Mouse (Mus musculus) intestine, embryonic 15.5 days (tissue): ENCODE data around the gene Pih1d3. TPM values are rescaled to one million over a fixed set of nuclear protein-coding genes. Genes with fewer than 3 reads are reported as not detected.

Experiments used
- ATAC-seq: fragments of 200-750 bp; cut with Nextera tagmentation; 2 replicates; pipeline ENCODE4 v1.8.0; 2017; ENCODE audit warnings: moderate TSS enrichment, moderate library complexity
- H3K27ac ChIP-seq: fragments of 300-500 bp; sonication (generic); 2 replicates; pipeline ENCODE4 v1.5.1; 2015; ENCODE audit warnings: mild to moderate bottlenecking, inconsistent platforms
- H3K27me3 ChIP-seq: fragments of 300-500 bp; sonication (generic); replicated peaks from 2 replicates; pipeline ENCODE4 v1.6.1; 2015; ENCODE audit warnings: inconsistent platforms
- H3K36me3 ChIP-seq: fragments of 300-500 bp; sonication (generic); 2 replicates; pipeline ENCODE4 v1.6.1; 2015; ENCODE audit warnings: inconsistent platforms
- H3K4me1 ChIP-seq: fragments of 300-500 bp; sonication (generic); replicated peaks from 2 replicates; pipeline ENCODE4 v1.6.1; 2015; ENCODE audit warnings: inconsistent platforms
- H3K4me2 ChIP-seq: fragments of 300-500 bp; sonication (generic); replicated peaks from 2 replicates; pipeline ENCODE4 v1.6.1; 2015; ENCODE audit warnings: mild to moderate bottlenecking, inconsistent platforms
- H3K4me3 ChIP-seq: fragments of 300-500 bp; sonication (generic); replicated peaks from 2 replicates; pipeline ENCODE4 v1.5.1; 2015; ENCODE audit warnings: inconsistent platforms
- H3K9ac ChIP-seq: fragments of 300-500 bp; sonication (generic); 2 replicates; pipeline ENCODE4 v1.6.1; 2015; ENCODE audit warnings: inconsistent platforms
- H3K9me3 ChIP-seq: fragments of 300-500 bp; sonication (generic); 2 replicates; pipeline ENCODE4 v1.6.1; 2016; ENCODE audit warnings: inconsistent platforms
- WGBS: fragments of 180-500 bp; shearing (Covaris S2); methylation state at CpG from one replicate; pipeline ENCODE4 v1.1.7; 2015; 5-methylcytosine and 5-hydroxymethylcytosine counted together
- polyA plus RNA-seq: library from polyadenylated mRNA; unstranded; fragments of >200 nt; fragmentation: Nextera tagmentation; extraction: Ambion mirVana; gene quantifications from 2 replicates; pipeline ENCODE4 v1.2.1, GENCODE M21; 2015

Gene Pih1d3
- polyA plus RNA-seq, 1 experiment from 2014 or later: not detected

- Histone ChIP-seq H3K9ac (no peak overlapping the region), H3K9me3 (no peaks in the 10 kb centered on the region), H3K36me3 (no peaks in the 10 kb centered on the region), H3K4me2 (no peak overlapping the region), H3K4me1 (no peaks in the 10 kb centered on the region), H3K27me3 (no peaks in the 10 kb centered on the region), H3K27ac (no peak overlapping the region), H3K4me3 (no peak overlapping the region)
- no peak for ATAC-seq
Observed at GRCm38 (mm10) chr1:31233319-31234036, 10.8 kb downstream of the Pih1d3 start.

GRCm38 (mm10) chr1:31260218-31260923, 37.7 kb downstream of the Pih1d3 start:
- Histone ChIP-seq H3K4me1 (no peaks in the 10 kb centered on the region), H3K27me3 (no peaks in the 10 kb centered on the region), H3K4me3 (no peak overlapping the region), H3K9ac (no peak overlapping the region), H3K27ac (0 out of 2 replicates have a peak overlapping the region, but pooled peaks have one; percentile 32), H3K9me3 (no peaks in the 10 kb centered on the region), H3K4me2 (no peak overlapping the region), H3K36me3 (no peaks in the 10 kb centered on the region)
- WGBS: 60% methylated on average over 10 of the region's 10 CpGs
- ATAC-seq: no peak

Other genes with a start within 250 kb of the Pih1d3 start
- gene AC153137.1, start 244.9 kb upstream of the Pih1d3 start, polyA plus RNA-seq: not detected in 2 replicates
- gene Lgsn, start 46.4 kb upstream of the Pih1d3 start, polyA plus RNA-seq: not detected in 2 replicates
- gene 4931428L18Rik, start 154 bp upstream of the Pih1d3 start, polyA plus RNA-seq: not detected in 2 replicates